ENCODE assay signal across 9 mouse cellular contexts in genomic region chr2:74711721-74712621, GRCm38 (mm10). TPM values are rescaled to one million over a fixed set of nuclear protein-coding genes. Genes with fewer than 3 reads are reported as not detected.
A peak's percentile ranks its signal among the peaks of the same experiment; 100 is the strongest.
DNase-seq lines count a peak whose midpoint lies in the region; ATAC-seq and TF ChIP-seq lines count a peak whose summit lies in the region.
"Had no signal": no experiment of that assay in that cellular context is flagged by ENCODE, and none has a peak within 500 bp of the region (broad histone marks: within the 10 kb centered on the region; RNA-seq: fewer than 3 reads in every experiment).

Gene Hoxd3, plus strand, starts transcription at chr2:74711927.
Gene Hoxd4, plus strand, starts transcription at chr2:74711929.

- no peak for DNase-seq in liver, adult 2 months (ENCODE audit: extremely low read depth, low read depth, low spot score)
- no peak for DNase-seq in liver
- no peak for DNase-seq in forebrain, embryonic 11.5 days (ENCODE audit: low spot score)
- peak; percentile 85 for DNase-seq in intestine, embryonic 14.5 days (ENCODE audit: low spot score)
- DNase-seq in B cell, adult 2 months = no peak
- no peak for DNase-seq in left cerebral cortex, adult 2 months (ENCODE audit: extremely low spot score in 1 of 2, low spot score in 2 of 2)
- no peak for DNase-seq in left cerebral cortex, adult 11 months (ENCODE audit: low spot score)

- intact Hi-C loops in left cerebral cortex, adult 2 months (cut with DNase I) = loop anchor here (5.0 kb wide), 1 partner anchor 55 kb away; the partner anchor contains the start of gene Evx2

- peak within 1 kb of the TSS; percentile 2; the same call in 1 of the 2 replicates for H3K4me3 ChIP-seq in liver, adult 2 months (ENCODE audit: insufficient read depth, low read depth, low read length)
- peak within 1 kb of the TSS; percentile 15 for H3K4me3 ChIP-seq in forebrain, embryonic 11.5 days (ENCODE audit: low read depth, low read length)
- peak within 1 kb of the TSS; percentile 59 for H3K4me3 ChIP-seq in intestine, embryonic 14.5 days (ENCODE audit: low read depth, low read length)
- H3K4me3 ChIP-seq in liver, embryonic 16.5 days (ENCODE audit: low read depth, low read length) = peak within 1 kb of the TSS; percentile 20
- no peak within 1 kb of the TSS for H3K4me3 ChIP-seq in left cerebral cortex, adult 2 months

- no peak within 1 kb of the TSS for H3K9ac ChIP-seq in liver, adult 2 months (ENCODE audit: low read depth, low read length)
- H3K9ac ChIP-seq in forebrain, embryonic 11.5 days (ENCODE audit: low read length) = no peak within 1 kb of the TSS
- peak within 1 kb of the TSS; percentile 51 for H3K9ac ChIP-seq in intestine, embryonic 14.5 days (ENCODE audit: low read length)
- no peak within 1 kb of the TSS for H3K9ac ChIP-seq in liver, embryonic 16.5 days (ENCODE audit: low read depth, low read length)

- 0 out of 2 replicates have a peak within 1 kb of the TSS, but pooled peaks have one; percentile 8 for H3K4me2 ChIP-seq in forebrain, embryonic 11.5 days (ENCODE audit: low read depth, low read length, severe bottlenecking)
- peak within 1 kb of the TSS; percentile 62 for H3K4me2 ChIP-seq in intestine, embryonic 14.5 days (ENCODE audit: low read length)
- H3K4me2 ChIP-seq in liver, embryonic 16.5 days (ENCODE audit: low read depth, low read length) = peak within 1 kb of the TSS; percentile 2; the same call in 1 of the 2 replicates

- peaks cover 36% of the 10 kb centered on the region; the same call in 1 of the 2 replicates for H3K27me3 ChIP-seq in liver, adult 2 months (ENCODE audit: control insufficient read depth, insufficient read depth, low read length)
- peaks cover 95% of the 10 kb centered on the region for H3K27me3 ChIP-seq in forebrain, embryonic 11.5 days (ENCODE audit: control insufficient read depth, insufficient read depth, low read length)
- H3K27me3 ChIP-seq in intestine, embryonic 14.5 days (replicated peaks; ENCODE audit: control insufficient read depth, insufficient read depth, low read length) = peaks cover 71% of the 10 kb centered on the region
- peaks cover 93% of the 10 kb centered on the region for H3K27me3 ChIP-seq in liver, embryonic 16.5 days (ENCODE audit: control insufficient read depth, insufficient read depth, low read depth, low read length)

- no peaks in the 10 kb centered on the region for H3K79me2 ChIP-seq in liver, adult 2 months (ENCODE audit: control insufficient read depth, insufficient read depth, low read length)

- no peaks in the 10 kb centered on the region for H3K9me3 ChIP-seq in forebrain, embryonic 11.5 days (ENCODE audit: control insufficient read depth, low read length)
- H3K9me3 ChIP-seq in intestine, embryonic 14.5 days (ENCODE audit: control insufficient read depth, low read length) = no peaks in the 10 kb centered on the region
- no peaks in the 10 kb centered on the region for H3K9me3 ChIP-seq in liver, embryonic 16.5 days (replicated peaks; ENCODE audit: control insufficient read depth, low read length)

- no peaks in the 10 kb centered on the region for H3K4me1 ChIP-seq in liver, adult 2 months (ENCODE audit: control insufficient read depth, insufficient read depth, low read length)
- H3K4me1 ChIP-seq in forebrain, embryonic 11.5 days (replicated peaks; ENCODE audit: control insufficient read depth, insufficient read depth, low read length) = peaks cover 5% of the 10 kb centered on the region
- H3K4me1 ChIP-seq in intestine, embryonic 14.5 days (replicated peaks; ENCODE audit: control insufficient read depth, insufficient read depth, low read length) = 0 out of 2 replicates have a peak, but pooled peaks cover 3% of the 10 kb centered on the region
- H3K4me1 ChIP-seq in liver, embryonic 16.5 days (ENCODE audit: control insufficient read depth, low read depth, low read length) = no peaks in the 10 kb centered on the region

- no peak within 1 kb of the TSS for H3K27ac ChIP-seq in liver, adult 2 months (replicated peaks; ENCODE audit: insufficient read depth, low read depth, low read length)
- H3K27ac ChIP-seq in forebrain, embryonic 11.5 days (ENCODE audit: low read depth, low read length) = no peak within 1 kb of the TSS
- H3K27ac ChIP-seq in intestine, embryonic 14.5 days (ENCODE audit: low read depth) = peak within 1 kb of the TSS; percentile 87
- no peak within 1 kb of the TSS for H3K27ac ChIP-seq in liver, embryonic 16.5 days (ENCODE audit: low read length)
- H3K27ac ChIP-seq in left cerebral cortex, adult 2 months = no peak within 1 kb of the TSS

- no peak for TF ChIP-seq POLR2A in liver, adult 2 months (IDR thresholded peaks at IDR 0.05; ENCODE audit: extremely low read depth, insufficient read depth, low read length)

- WGBS in liver, adult 2 months = 3% methylated on average over 65 of the region's 65 CpGs
- under 1% methylated on average over 62 of the region's 65 CpGs for WGBS in forebrain, embryonic 11.5 days
- WGBS in intestine, embryonic 14.5 days = under 1% methylated on average over 65 of the region's 65 CpGs
- WGBS in liver, embryonic 16.5 days (ENCODE audit: insufficient replicate concordance) = under 1% methylated on average over 65 of the region's 65 CpGs

- ATAC-seq in forebrain, embryonic 11.5 days (replicated peaks; ENCODE audit: low FRiP score) = no peak
- peak; percentile 55; the same call in 1 of the 2 replicates for ATAC-seq in intestine, embryonic 14.5 days (replicated peaks; ENCODE audit: low FRiP score, low TSS enrichment, low read depth)
- ATAC-seq in liver, embryonic 16.5 days (ENCODE audit: low read depth) = no peak

- TF ChIP-seq CTCF in liver, adult 2 months (IDR thresholded peaks at IDR 0.05; ENCODE audit: low read depth, low read length) = no peak
- TF ChIP-seq CTCF in left cerebral cortex, adult 2 months (IDR thresholded peaks at IDR 0.05) = no peak

- no peaks in the 10 kb centered on the region for H3K36me3 ChIP-seq in liver, adult 2 months (ENCODE audit: control insufficient read depth, insufficient read depth, low read length)
- no peaks in the 10 kb centered on the region for H3K36me3 ChIP-seq in forebrain, embryonic 11.5 days (ENCODE audit: control insufficient read depth, insufficient read depth, low read length)
- H3K36me3 ChIP-seq in intestine, embryonic 14.5 days (ENCODE audit: control insufficient read depth, insufficient read depth, low read length) = no peaks in the 10 kb centered on the region
- H3K36me3 ChIP-seq in liver, embryonic 16.5 days (ENCODE audit: control insufficient read depth, insufficient read depth) = no peaks in the 10 kb centered on the region

RNA-seq across cellular contexts. Expression of gene Hoxd3, which starts in this region (rescaled TPM):
- total RNA-seq in liver, adult 2 months (2014; rRNA removed) = not detected in 2 replicates
- not detected in 2 replicates for polyA plus RNA-seq in liver, adult 2 months (2012; rRNA removed)
- 0.08 and 0.19 TPM in 2 replicates for polyA plus RNA-seq in forebrain, embryonic 11.5 days (2014; fragmentation: Nextera tagmentation; extraction: Ambion mirVana)
- 27.6 and 27.8 TPM in 2 replicates for polyA plus RNA-seq in intestine, embryonic 14.5 days (2014; fragmentation: Nextera tagmentation; extraction: Ambion mirVana)
- polyA plus RNA-seq in liver, embryonic 16.5 days (2015; fragmentation: Nextera tagmentation; extraction: Ambion mirVana) = 0.09 TPM in 1 of 2 replicates, not detected in the other
- not detected for total RNA-seq in left cerebral cortex, adult 2 months (2021)
- total RNA-seq: heart, adult 18-20 months had no signal

RNA-seq across cellular contexts. Expression of gene Hoxd4, which starts in this region (rescaled TPM):
- 0.09 and 0.13 TPM in 2 replicates for total RNA-seq in liver, adult 2 months (2014; rRNA removed)
- polyA plus RNA-seq in liver, adult 2 months (2012; rRNA removed) = 0.05 TPM in 1 of 2 replicates, not detected in the other
- not detected in 2 replicates for polyA plus RNA-seq in forebrain, embryonic 11.5 days (2014; fragmentation: Nextera tagmentation; extraction: Ambion mirVana)
- 1.6 and 2.9 TPM in 2 replicates for polyA plus RNA-seq in intestine, embryonic 14.5 days (2014; fragmentation: Nextera tagmentation; extraction: Ambion mirVana)
- polyA plus RNA-seq in liver, embryonic 16.5 days (2015; fragmentation: Nextera tagmentation; extraction: Ambion mirVana) = not detected in 2 replicates
- not detected for total RNA-seq in left cerebral cortex, adult 2 months (2021)

Comparison
In these comparisons a context has a peak if more than half of its experiments do, and no peak if none do; other contexts are left out.
1. RNA of gene Hoxd3 (polyA plus RNA-seq): 27.6 to 27.8 TPM in intestine, embryonic 14.5 days; 0.09 TPM in liver, embryonic 16.5 days, 0.08 to 0.19 TPM in forebrain, embryonic 11.5 days and not detected in liver, adult 2 months; every median in the first group is over 10 times any median in the second.
2. H3K4me2 ChIP-seq: peak in every context shown above with its lines; median percentile 62 in intestine, embryonic 14.5 days; 8 in forebrain, embryonic 11.5 days; 2 in liver, embryonic 16.5 days.